Mouse (Mus musculus): ENCODE data around the gene Bbip1. TPM values are rescaled to one million over a fixed set of nuclear protein-coding genes. Genes with fewer than 3 reads are reported as not detected.

The Bbip1 gene
- polyA plus RNA-seq, 1 experiment from 2014 or later = 100 TPM

DNA sequence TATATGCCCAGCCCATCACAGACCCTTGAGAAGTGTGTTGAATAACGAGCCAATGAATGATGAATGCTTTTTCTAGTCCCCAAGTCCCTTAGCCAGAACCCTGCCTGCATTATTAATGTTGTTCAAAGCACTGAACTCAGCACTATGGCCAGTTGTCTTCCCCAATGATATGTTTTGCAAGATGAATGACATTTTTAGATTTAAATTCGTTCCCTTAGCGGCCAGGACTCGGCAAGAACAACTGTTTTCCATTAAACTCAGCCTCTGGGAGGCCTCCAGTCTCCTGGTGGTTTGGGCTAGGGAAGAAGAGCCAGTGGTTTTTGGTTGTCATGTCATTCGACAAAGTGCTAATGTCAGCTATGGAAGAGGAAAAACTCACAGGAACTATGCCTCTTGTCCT lies 62.6 kb downstream of the Bbip1 start:
- no peak overlapping the region for H3K4me3 ChIP-seq (ENCODE audit: low read depth, low read length)
- H3K4me2 ChIP-seq (replicated peaks; ENCODE audit: low read depth, low read length) = no peak overlapping the region
- H3K36me3 ChIP-seq (ENCODE audit: control insufficient read depth, insufficient read depth, low read length) = no peaks in the 10 kb centered on the region
- ATAC-seq (ENCODE audit: insufficient number of reproducible peaks, insufficient read depth, low FRiP score, low read depth) = no peak
- no peak overlapping the region for H3K27ac ChIP-seq (ENCODE audit: low read length)
- no peaks in the 10 kb centered on the region for H3K27me3 ChIP-seq (ENCODE audit: control insufficient read depth, insufficient read depth, low read length)
- WGBS = 59% methylated on average over 5 of the region's 5 CpGs
- no peaks in the 10 kb centered on the region for H3K4me1 ChIP-seq (ENCODE audit: control insufficient read depth, insufficient read depth, low read length)
- no peak overlapping the region for H3K9ac ChIP-seq (replicated peaks; ENCODE audit: low read depth, low read length)
- no peaks in the 10 kb centered on the region for H3K9me3 ChIP-seq (ENCODE audit: control insufficient read depth, low read depth, low read length)

DNA sequence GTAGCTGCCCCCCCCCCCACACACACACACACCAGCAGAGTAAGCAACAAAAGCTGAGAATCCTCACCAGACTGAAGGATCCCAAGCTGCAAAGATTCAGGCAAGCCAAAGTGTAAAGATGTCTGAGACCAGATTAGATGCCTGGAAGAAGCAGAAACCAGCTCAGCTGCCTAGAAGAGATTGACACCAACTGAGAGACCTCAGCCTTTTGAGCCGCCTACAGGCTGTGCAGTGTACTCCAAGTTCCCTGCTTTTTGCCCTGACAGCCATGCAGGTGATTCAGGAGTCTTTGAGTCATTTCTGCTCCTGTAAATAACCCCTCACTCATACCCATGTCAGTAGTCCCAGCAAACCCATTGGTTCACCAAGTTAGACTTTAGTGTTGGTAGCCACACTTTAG lies 64.0 kb downstream of the Bbip1 start:
- no peaks in the 10 kb centered on the region for H3K27me3 ChIP-seq (ENCODE audit: control insufficient read depth, insufficient read depth, low read length)
- no peak overlapping the region for H3K4me2 ChIP-seq (replicated peaks; ENCODE audit: low read depth, low read length)
- no peaks in the 10 kb centered on the region for H3K9me3 ChIP-seq (ENCODE audit: control insufficient read depth, low read depth, low read length)
- 74% methylated on average over 1 of the region's 1 CpGs for WGBS
- no peaks in the 10 kb centered on the region for H3K4me1 ChIP-seq (ENCODE audit: control insufficient read depth, insufficient read depth, low read length)
- H3K9ac ChIP-seq (replicated peaks; ENCODE audit: low read depth, low read length) = no peak overlapping the region
- ATAC-seq (ENCODE audit: insufficient number of reproducible peaks, insufficient read depth, low FRiP score, low read depth) = no peak
- no peak overlapping the region for H3K27ac ChIP-seq (ENCODE audit: low read length)
- no peak overlapping the region for H3K4me3 ChIP-seq (ENCODE audit: low read depth, low read length)
- no peaks in the 10 kb centered on the region for H3K36me3 ChIP-seq (ENCODE audit: control insufficient read depth, insufficient read depth, low read length)

Other genes with a start within 250 kb of the Bbip1 start
- gene Pdcd4, start 52.4 kb downstream of the Bbip1 start, polyA plus RNA-seq (2014; fragmentation: Nextera tagmentation; extraction: Ambion mirVana) = 115 and 123 TPM in 2 replicates
- 61.8 and 68.0 TPM in 2 replicates for gene Shoc2, start 321 bp downstream of the Bbip1 start, polyA plus RNA-seq (2014; fragmentation: Nextera tagmentation; extraction: Ambion mirVana)
- gene Adra2a, start 99.5 kb upstream of the Bbip1 start, polyA plus RNA-seq (2014; fragmentation: Nextera tagmentation; extraction: Ambion mirVana) = 0.48 and 0.78 TPM in 2 replicates